Mouse (Mus musculus): ENCODE data around the gene Zfp622.

DNA sequence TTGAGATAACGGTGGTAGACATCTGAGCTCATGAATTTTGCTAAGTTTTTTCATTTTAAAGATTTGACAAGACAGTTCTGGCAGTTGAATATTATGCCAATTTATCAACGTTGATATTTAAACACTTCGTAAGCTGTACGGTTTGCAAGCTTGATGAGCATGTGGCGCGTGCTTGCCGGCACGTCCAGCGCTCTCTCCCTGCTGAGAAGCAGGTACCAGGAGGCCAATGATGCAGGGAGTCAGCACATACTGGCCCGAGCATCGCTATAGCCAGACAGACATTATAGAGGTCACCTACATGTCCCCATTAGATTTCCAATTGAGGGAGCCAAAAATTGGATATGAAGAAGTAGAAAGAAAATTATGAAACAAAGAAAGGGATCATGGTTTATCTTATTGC lies 42.7 kb upstream of the Zfp622 start:
- TF ChIP-seq CTCF (IDR thresholded peaks at IDR 0.05; ENCODE audit: insufficient read depth, low read length) (no peak), POLR2A (IDR thresholded peaks at IDR 0.05; ENCODE audit: borderline replicate concordance, extremely low read depth, low read depth, low read length) (no peak)
